Mouse (Mus musculus) kidney, adult 2 months (tissue): ENCODE results near the gene Megf8.

Experiments
- CTCF ChIP-seq: fragments of 200-500 bp; conservative IDR thresholded peaks from 2 replicates; pipeline ENCODE4 v1.5.1; 2011; ENCODE audit warnings: low read depth, mild to moderate bottlenecking, control low read depth, low read length, moderate library complexity, mixed read lengths; ENCODE audit not compliant: insufficient read depth, insufficient read length
- POLR2A ChIP-seq: fragments of 200-500 bp; IDR thresholded peaks from one replicate; pipeline ENCODE4 v1.6.1; 2011; ENCODE audit warnings: low read depth, low read length, control low read depth

GRCm38 (mm10) chr7:25301063-25301462, 15.9 kb upstream of the Megf8 start, which contains the start of gene Prr19:
- TF ChIP-seq CTCF = no peak
- no peak for TF ChIP-seq POLR2A
